Mouse (Mus musculus) heart, adult 2 months (tissue): ENCODE data around the gene Ryr1. TPM values are rescaled to one million over a fixed set of nuclear protein-coding genes. Genes with fewer than 3 reads are reported as not detected.

Experiments used
- DNase-seq, 2 experiments: peaks; one replicate each; pipeline ENCODE4 v3.0.0; 2021
- H3K27ac ChIP-seq: fragments of 200-600 bp; 2 replicates; pipeline ENCODE4 v1.8.1; 2022
- H3K27me3 ChIP-seq: fragments of 200-500 bp; 2 replicates; pipeline ENCODE4 v1.6.1; 2012; ENCODE audit warnings: mild to moderate bottlenecking, low read length, inconsistent platforms, mixed read lengths; ENCODE audit not compliant: control insufficient read depth, insufficient read depth
- H3K36me3 ChIP-seq: fragments of 200-500 bp; 2 replicates; pipeline ENCODE4 v1.6.1; 2012; ENCODE audit warnings: low read length, inconsistent platforms; ENCODE audit not compliant: control insufficient read depth, insufficient read depth
- H3K4me1 ChIP-seq: fragments of 200-500 bp; 2 replicates; pipeline ENCODE4 v1.6.1; 2011; ENCODE audit warnings: low read length; ENCODE audit not compliant: control insufficient read depth, insufficient read depth
- H3K4me3 ChIP-seq: fragments of 200-600 bp; 2 replicates; pipeline ENCODE4 v1.8.1; 2022
- H3K79me2 ChIP-seq: fragments of 200-500 bp; replicated peaks from 2 replicates; pipeline ENCODE4 v1.6.1; 2012; ENCODE audit warnings: mild to moderate bottlenecking, inconsistent platforms, low read length, moderate library complexity, mixed read lengths; ENCODE audit not compliant: control insufficient read depth, insufficient read depth
- H3K9ac ChIP-seq: fragments of 200-500 bp; 2 replicates; pipeline ENCODE4 v1.6.1; 2012; ENCODE audit warnings: low read depth, mild to moderate bottlenecking, control low read depth, inconsistent platforms, low read length, mixed read lengths
- CTCF ChIP-seq: fragments of 200-600 bp; IDR thresholded peaks from 2 replicates; pipeline ENCODE4 v1.8.1; 2022; ENCODE audit warnings: antibody characterized with exemption, mild to moderate bottlenecking, moderate library complexity
- EP300 ChIP-seq: fragments of 200-500 bp; IDR thresholded peaks from 2 replicates; pipeline ENCODE4 v1.6.1; 2011; ENCODE audit warnings: low read depth, low read length, control low read depth; ENCODE audit not compliant: insufficient read depth
- POLR2A ChIP-seq: fragments of 200-500 bp; IDR thresholded peaks from 2 replicates; pipeline ENCODE4 v1.6.1; 2011; ENCODE audit warnings: mild to moderate bottlenecking, low read depth, low read length, control low read depth; ENCODE audit not compliant: insufficient read depth
- WGBS: fragments of 180-500 bp; shearing (Covaris S2); methylation state at CpG from one replicate; pipeline ENCODE4 v1.1.7; 2018; 5-methylcytosine and 5-hydroxymethylcytosine counted together
- intact Hi-C: fragments of 180-260 bp; cut with DNase I; formaldehyde crosslinking; loops from one replicate; pipeline ENCODE4 v1.15.1; 2025
- polyA plus RNA-seq: library from polyadenylated mRNA; depleted of rRNA; stranded (reverse); fragments of >200 nt; gene quantifications from 2 replicates; pipeline ENCODE4 v1.2.3, GENCODE M21; 2012
- total RNA-seq, 2 experiments: library from RNA; stranded (reverse); gene quantifications; 2 replicates each; pipeline ENCODE4 v1.2.3; 2021

Ryr1 gene
- total and polyA plus RNA-seq, 3 experiments = under 0.01 to 0.18 (median 0.08) TPM

GRCm38 (mm10) chr7:29123531-29124358 lies 1.2 kb downstream of the Ryr1 start:
- TF ChIP-seq CTCF (no peak), POLR2A (no peak), EP300 (no peak)
- 61% methylated on average over 5 of the region's 5 CpGs for WGBS
- no peak overlapping the region for H3K4me3 ChIP-seq
- DNase-seq = no peak
- H3K79me2 ChIP-seq = no peaks in the 10 kb centered on the region
- H3K9ac ChIP-seq = no peak overlapping the region
- no peaks in the 10 kb centered on the region for H3K36me3 ChIP-seq
- no peak overlapping the region for H3K27ac ChIP-seq
- H3K27me3 ChIP-seq = peaks cover 3% of the 10 kb centered on the region; the same call in 1 of the 2 replicates
- intact Hi-C loops = no loop called here
- H3K4me1 ChIP-seq = no peaks in the 10 kb centered on the region

GRCm38 (mm10) chr7:29122821-29123220 lies 2.2 kb downstream of the Ryr1 start:
- intact Hi-C loops = no loop called here

GRCm38 (mm10) chr7:29119526-29119925 lies 5.5 kb downstream of the Ryr1 start:
- DNase-seq = no peak
- WGBS = 56% methylated on average over 1 of the region's 1 CpGs
- Histone ChIP-seq H3K4me1 (no peaks in the 10 kb centered on the region), H3K27ac (no peak overlapping the region), H3K27me3 (no peaks in the 10 kb centered on the region), H3K9ac (no peak overlapping the region), H3K36me3 (no peaks in the 10 kb centered on the region), H3K79me2 (no peaks in the 10 kb centered on the region), H3K4me3 (no peak overlapping the region)
- intact Hi-C loops = no loop called here
- TF ChIP-seq POLR2A (no peak), CTCF (no peak), EP300 (no peak)

More at GRCm38 (mm10) chr7:29122821-29123220, 2.2 kb downstream of the Ryr1 start:
- H3K79me2 ChIP-seq = no peaks in the 10 kb centered on the region
- WGBS = 91% methylated on average over 9 of the region's 9 CpGs
- H3K27ac ChIP-seq = no peak overlapping the region
- H3K4me1 ChIP-seq = no peaks in the 10 kb centered on the region
- H3K27me3 ChIP-seq = peaks cover 3% of the 10 kb centered on the region; the same call in 1 of the 2 replicates
- no peaks in the 10 kb centered on the region for H3K36me3 ChIP-seq
- H3K4me3 ChIP-seq = no peak overlapping the region
- DNase-seq = no peak
- no peak for TF ChIP-seq EP300
- TF ChIP-seq POLR2A = no peak
- no peak for TF ChIP-seq CTCF
- H3K9ac ChIP-seq = no peak overlapping the region

GRCm38 (mm10) chr7:29118142-29118851 lies 6.7 kb downstream of the Ryr1 start:
- no peak for DNase-seq
- Histone ChIP-seq H3K27ac (no peak overlapping the region), H3K4me1 (no peaks in the 10 kb centered on the region), H3K79me2 (no peaks in the 10 kb centered on the region), H3K27me3 (no peaks in the 10 kb centered on the region), H3K4me3 (no peak overlapping the region), H3K36me3 (no peaks in the 10 kb centered on the region), H3K9ac (no peak overlapping the region)
- 19% methylated on average over 18 of the region's 18 CpGs for WGBS
- no peak for TF ChIP-seq CTCF
- no peak for TF ChIP-seq EP300
- TF ChIP-seq POLR2A = no peak
- intact Hi-C loops = no loop called here

GRCm38 (mm10) chr7:29108992-29109955 lies 15.7 kb downstream of the Ryr1 start:
- peak; percentile 58 to 67 for DNase-seq
- TF ChIP-seq CTCF (no peak), POLR2A (no peak), EP300 (no peak)
- WGBS = 33% methylated on average over 38 of the region's 38 CpGs
- Histone ChIP-seq H3K4me3 (no peak overlapping the region), H3K4me1 (no peaks in the 10 kb centered on the region), H3K36me3 (no peaks in the 10 kb centered on the region), H3K27ac (no peak overlapping the region), H3K9ac (no peak overlapping the region), H3K27me3 (no peaks in the 10 kb centered on the region), H3K79me2 (no peaks in the 10 kb centered on the region)
- intact Hi-C loops = no loop called here
